Mouse (Mus musculus) adrenal gland (tissue): ENCODE data around the gene Chd4.

Experiments used
- microRNA-seq, 2 experiments: library from miRNA; unstranded; fragments of <30 nt; microRNA quantifications; one replicate each; pipeline ENCODE4; 2019

The Chd4 gene

Small RNA genes within 50 kb of the gene (microRNA-seq; reads per million reads assigned to microRNA genes)
- gene Mir7045: 0.11 to 0.12 reads per million in 2 experiments
